Mouse (Mus musculus): ENCODE results near the gene Trp53i11. TPM values are rescaled to one million over a fixed set of nuclear protein-coding genes. Genes with fewer than 3 reads are reported as not detected.
A peak's percentile ranks its signal among the peaks of the same experiment; 100 is the strongest.

The Trp53i11 gene
- polyA plus RNA-seq, 1 experiment from 2014 or later, result 30.5 TPM

DNA sequence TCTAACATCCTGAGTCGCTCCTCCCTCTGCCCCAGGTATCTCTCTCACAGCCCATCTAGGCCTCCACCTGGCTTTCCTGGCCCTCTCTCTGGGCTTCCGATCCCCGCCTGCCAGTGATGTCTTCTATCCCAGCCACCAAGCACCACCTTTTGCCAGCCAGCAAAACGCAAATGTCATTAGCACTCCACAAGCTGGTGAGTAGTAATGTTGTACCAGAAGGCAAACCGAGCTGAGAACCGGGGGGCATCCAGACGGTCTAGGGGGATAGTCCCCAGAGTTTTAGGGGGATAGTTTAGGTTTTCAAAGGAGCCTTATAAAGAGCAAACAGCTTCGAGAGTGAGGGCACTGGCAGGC lies 56.7 kb downstream of the Trp53i11 start:
- WGBS, result 79% methylated on average over 8 of the region's 8 CpGs
- H3K4me1 ChIP-seq (ENCODE audit: control insufficient read depth in 2 of 2, insufficient read depth in 2 of 2, low read length in 2 of 2), result peaks cover 3 to 11% of the 10 kb centered on the region in 2 experiments; a peak in 3 of 4 replicates
- H3K9me3 ChIP-seq (ENCODE audit: control insufficient read depth, low read length), result no peaks in the 10 kb centered on the region
- no peak overlapping the region for H3K4me2 ChIP-seq (ENCODE audit: low read length)
- peaks cover 3% of the 10 kb centered on the region; the same call in 1 of the 2 replicates for H3K36me3 ChIP-seq (ENCODE audit: control insufficient read depth, insufficient read depth, low read length)
- ATAC-seq (ENCODE audit: insufficient number of reproducible peaks, insufficient read depth, low FRiP score, low read depth), result no peak
- H3K9ac ChIP-seq (ENCODE audit: low read length), result no peak overlapping the region
- no peak overlapping the region for H3K4me3 ChIP-seq (ENCODE audit: control insufficient read depth in 1 of 2, insufficient read depth in 1 of 2, low read depth in 1 of 2, low read length in 2 of 2)
- no peaks in the 10 kb centered on the region for H3K27me3 ChIP-seq (ENCODE audit: control insufficient read depth, insufficient read depth, low read length)
- H3K27ac ChIP-seq (replicated peaks in 1 of 2; ENCODE audit: control insufficient read depth in 1 of 2, insufficient read depth in 1 of 2, low read depth in 2 of 2, low read length in 2 of 2), result no peak overlapping the region

DNA sequence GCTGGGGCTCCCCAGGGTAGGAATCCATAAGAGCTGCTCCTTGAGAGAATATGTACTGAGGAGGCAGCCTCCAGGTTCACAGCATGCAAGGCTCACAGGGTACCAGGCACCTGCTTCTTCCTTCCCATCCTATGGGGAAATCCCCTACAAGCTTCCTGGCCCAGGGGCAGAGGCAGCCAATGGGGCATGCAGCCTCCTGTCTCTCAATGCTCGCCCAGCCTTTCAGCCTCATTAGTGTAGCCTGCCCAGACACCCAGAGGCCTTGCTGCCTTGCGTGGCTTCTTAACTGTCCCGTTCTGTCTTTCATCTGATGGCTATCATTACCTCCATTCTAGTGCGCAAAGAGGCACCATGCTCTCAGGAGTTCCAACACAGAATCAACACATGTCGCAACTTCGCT lies 61.7 kb downstream of the Trp53i11 start:
- H3K4me3 ChIP-seq (ENCODE audit: control insufficient read depth in 1 of 2, insufficient read depth in 1 of 2, low read depth in 1 of 2, low read length in 2 of 2), result no peak overlapping the region
- H3K27ac ChIP-seq (replicated peaks in 1 of 2; ENCODE audit: control insufficient read depth in 1 of 2, insufficient read depth in 1 of 2, low read depth in 2 of 2, low read length in 2 of 2), result no peak overlapping the region
- 0 out of 2 replicates have a peak overlapping the region, but pooled peaks have one; percentile 30 for H3K9ac ChIP-seq (ENCODE audit: low read length)
- no peak for ATAC-seq (ENCODE audit: insufficient number of reproducible peaks, insufficient read depth, low FRiP score, low read depth)
- 79% methylated on average over 6 of the region's 6 CpGs for WGBS
- H3K4me1 ChIP-seq (ENCODE audit: control insufficient read depth in 2 of 2, insufficient read depth in 2 of 2, low read length in 2 of 2), result no peaks in the 10 kb centered on the region
- H3K4me2 ChIP-seq (ENCODE audit: low read length), result no peak overlapping the region
- H3K36me3 ChIP-seq (ENCODE audit: control insufficient read depth, insufficient read depth, low read length), result peaks cover 7% of the 10 kb centered on the region; the same call in 1 of the 2 replicates
- peaks cover 8% of the 10 kb centered on the region for H3K9me3 ChIP-seq (ENCODE audit: control insufficient read depth, low read length)
- H3K27me3 ChIP-seq (ENCODE audit: control insufficient read depth, insufficient read depth, low read length), result no peaks in the 10 kb centered on the region

DNA sequence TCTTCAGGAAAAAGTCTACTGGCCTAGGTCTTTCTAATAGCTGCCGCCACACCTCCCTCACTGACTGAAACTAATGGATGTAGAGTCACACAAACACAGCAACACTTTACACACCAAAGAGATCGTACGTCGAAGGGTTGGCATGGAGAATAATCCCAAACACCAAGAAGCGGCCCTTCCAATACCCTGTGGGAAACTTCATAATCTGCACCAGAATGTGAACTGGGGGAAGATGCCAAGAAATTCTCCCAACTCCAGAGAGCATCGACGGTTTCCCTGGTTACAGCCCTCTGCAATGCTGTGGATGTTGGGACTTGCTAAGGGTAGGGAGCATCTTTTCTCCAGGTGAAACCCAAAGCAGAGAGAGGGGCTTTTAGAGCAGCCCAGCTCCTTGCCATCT lies 63.3 kb downstream of the Trp53i11 start:
- Histone ChIP-seq H3K9me3 (ENCODE audit: control insufficient read depth, low read length) (peaks cover 8% of the 10 kb centered on the region), H3K4me2 (ENCODE audit: low read length) (no peak overlapping the region), H3K9ac (ENCODE audit: low read length) (no peak overlapping the region), H3K27ac (replicated peaks in 1 of 2; ENCODE audit: control insufficient read depth in 1 of 2, insufficient read depth in 1 of 2, low read depth in 2 of 2, low read length in 2 of 2) (no peak overlapping the region), H3K4me3 (ENCODE audit: control insufficient read depth in 1 of 2, insufficient read depth in 1 of 2, low read depth in 1 of 2, low read length in 2 of 2) (no peak overlapping the region), H3K36me3 (ENCODE audit: control insufficient read depth, insufficient read depth, low read length) (0 out of 2 replicates have a peak, but pooled peaks cover 4% of the 10 kb centered on the region), H3K4me1 (ENCODE audit: control insufficient read depth in 2 of 2, insufficient read depth in 2 of 2, low read length in 2 of 2) (no peaks in the 10 kb centered on the region), H3K27me3 (ENCODE audit: control insufficient read depth, insufficient read depth, low read length) (no peaks in the 10 kb centered on the region)
- ATAC-seq (ENCODE audit: insufficient number of reproducible peaks, insufficient read depth, low FRiP score, low read depth), result no peak
- WGBS, result 94% methylated on average over 7 of the region's 7 CpGs

Other genes with a start within 250 kb of the Trp53i11 start
- gene Prdm11, start 141.4 kb upstream of the Trp53i11 start, polyA plus RNA-seq (2014; fragmentation: Nextera tagmentation; extraction: Ambion mirVana), result 3.3 and 4.2 TPM in 2 replicates
- gene Tspan18, start 147.0 kb downstream of the Trp53i11 start, polyA plus RNA-seq (2014; fragmentation: Nextera tagmentation; extraction: Ambion mirVana), result 45.1 and 48.2 TPM in 2 replicates

All from heart, embryonic 14.5 days (tissue).